Mouse (Mus musculus): Measurements from ENCODE around the gene Chn1. TPM values are rescaled to one million over a fixed set of nuclear protein-coding genes. Genes with fewer than 3 reads are reported as not detected.
A peak's percentile ranks its signal among the peaks of the same experiment; 100 is the strongest.
"Not testable (repeated sequence)": the region's sequence is repeated elsewhere in the genome, so short reads cannot be mapped to it uniquely, and the experiment has no call there.

Chn1 gene
- polyA plus RNA-seq (2014; fragmentation: Nextera tagmentation; extraction: Ambion mirVana): 6.1 and 7.6 TPM in 2 replicates

GRCm38 (mm10) chr2:73774786-73775682 is at the start of gene Chn1:
TSS of gene Chn1 (minus strand) at chr2:73775346.
- Histone ChIP-seq H3K9me3 (ENCODE audit: control insufficient read depth, low read length) (no peaks in the 10 kb centered on the region), H3K4me3 (ENCODE audit: low read depth, low read length) (peak within 1 kb of the TSS; percentile 82), H3K36me3 (ENCODE audit: control insufficient read depth, insufficient read depth, low read length) (no peaks in the 10 kb centered on the region), H3K27ac (ENCODE audit: low read depth, low read length) (no peak within 1 kb of the TSS), H3K27me3 (replicated peaks; ENCODE audit: control insufficient read depth, insufficient read depth, low read length) (peaks cover 21% of the 10 kb centered on the region), H3K4me2 (peak within 1 kb of the TSS; percentile 97), H3K4me1 (replicated peaks; ENCODE audit: control insufficient read depth, insufficient read depth, low read length) (no peaks in the 10 kb centered on the region), H3K9ac (ENCODE audit: low read depth, low read length) (peak within 1 kb of the TSS; percentile 70)
- DNase-seq (ENCODE audit: low spot score) (peak; percentile 74), ATAC-seq (replicated peaks; ENCODE audit: low FRiP score) (peak; percentile 83)
- WGBS: under 1% methylated on average over 86 of the region's 131 CpGs

- no peaks in the 10 kb centered on the region for H3K27me3 ChIP-seq (replicated peaks; ENCODE audit: control insufficient read depth, insufficient read depth, low read length)
- no peaks in the 10 kb centered on the region for H3K9me3 ChIP-seq (ENCODE audit: control insufficient read depth, low read length)
- 0 out of 2 replicates have a peak, but pooled peaks have one; percentile 34 for ATAC-seq (replicated peaks; ENCODE audit: low FRiP score)
- no peak for DNase-seq (ENCODE audit: low spot score)
- no peak overlapping the region for H3K4me2 ChIP-seq
- no peak overlapping the region for H3K27ac ChIP-seq (ENCODE audit: low read depth, low read length)
- H3K4me1 ChIP-seq (replicated peaks; ENCODE audit: control insufficient read depth, insufficient read depth, low read length): no peaks in the 10 kb centered on the region
- H3K9ac ChIP-seq (ENCODE audit: low read depth, low read length): no peak overlapping the region
- 46% methylated on average over 4 of the region's 4 CpGs for WGBS
- no peak overlapping the region for H3K4me3 ChIP-seq (ENCODE audit: low read depth, low read length)
- peaks cover 10% of the 10 kb centered on the region; the same call in 1 of the 2 replicates for H3K36me3 ChIP-seq (ENCODE audit: control insufficient read depth, insufficient read depth, low read length)
Observed at GRCm38 (mm10) chr2:73818742-73819141, 43.6 kb upstream of the Chn1 start.

- H3K27ac ChIP-seq (ENCODE audit: low read depth, low read length): no peak overlapping the region
- ATAC-seq (replicated peaks; ENCODE audit: low FRiP score) (no peak), DNase-seq (ENCODE audit: low spot score) (no peak)
- H3K4me3 ChIP-seq (ENCODE audit: low read depth, low read length): no peak overlapping the region
- no peaks in the 10 kb centered on the region for H3K27me3 ChIP-seq (replicated peaks; ENCODE audit: control insufficient read depth, insufficient read depth, low read length)
- no peak overlapping the region for H3K4me2 ChIP-seq
- no peaks in the 10 kb centered on the region for H3K4me1 ChIP-seq (replicated peaks; ENCODE audit: control insufficient read depth, insufficient read depth, low read length)
- no peaks in the 10 kb centered on the region for H3K9me3 ChIP-seq (ENCODE audit: control insufficient read depth, low read length)
- H3K36me3 ChIP-seq (ENCODE audit: control insufficient read depth, insufficient read depth, low read length): no peaks in the 10 kb centered on the region
- no peak overlapping the region for H3K9ac ChIP-seq (ENCODE audit: low read depth, low read length)
- WGBS: 86% methylated on average over 8 of the region's 8 CpGs
Observed at GRCm38 (mm10) chr2:73807609-73808008, 32.5 kb upstream of the Chn1 start.

- H3K27me3 ChIP-seq (replicated peaks; ENCODE audit: control insufficient read depth, insufficient read depth, low read length); ATAC-seq (replicated peaks; ENCODE audit: low FRiP score); H3K9ac ChIP-seq (ENCODE audit: low read depth, low read length); H3K4me2 ChIP-seq; DNase-seq (ENCODE audit: low spot score); H3K27ac ChIP-seq (ENCODE audit: low read depth, low read length); H3K4me1 ChIP-seq (replicated peaks; ENCODE audit: control insufficient read depth, insufficient read depth, low read length); H3K9me3 ChIP-seq (ENCODE audit: control insufficient read depth, low read length); H3K36me3 ChIP-seq (ENCODE audit: control insufficient read depth, insufficient read depth, low read length); H3K4me3 ChIP-seq (ENCODE audit: low read depth, low read length): not testable (repeated sequence)
- WGBS: 63% methylated on average over 9 of the region's 9 CpGs
Observed at GRCm38 (mm10) chr2:73800127-73800526, 25.0 kb upstream of the Chn1 start.

- Histone ChIP-seq H3K4me2 (no peak overlapping the region), H3K9me3 (ENCODE audit: control insufficient read depth, low read length) (no peaks in the 10 kb centered on the region), H3K27me3 (replicated peaks; ENCODE audit: control insufficient read depth, insufficient read depth, low read length) (no peaks in the 10 kb centered on the region), H3K9ac (ENCODE audit: low read depth, low read length) (no peak overlapping the region), H3K36me3 (ENCODE audit: control insufficient read depth, insufficient read depth, low read length) (no peaks in the 10 kb centered on the region), H3K4me1 (replicated peaks; ENCODE audit: control insufficient read depth, insufficient read depth, low read length) (no peaks in the 10 kb centered on the region), H3K4me3 (ENCODE audit: low read depth, low read length) (no peak overlapping the region), H3K27ac (ENCODE audit: low read depth, low read length) (no peak overlapping the region)
- no peak for ATAC-seq (replicated peaks; ENCODE audit: low FRiP score)
- WGBS: 65% methylated on average over 5 of the region's 5 CpGs
- no peak for DNase-seq (ENCODE audit: low spot score)
Observed at GRCm38 (mm10) chr2:73798786-73799185, 23.6 kb upstream of the Chn1 start.

- H3K4me3 ChIP-seq (ENCODE audit: low read depth, low read length): no peak overlapping the region
- H3K27ac ChIP-seq (ENCODE audit: low read depth, low read length): no peak overlapping the region
- no peaks in the 10 kb centered on the region for H3K9me3 ChIP-seq (ENCODE audit: control insufficient read depth, low read length)
- 66% methylated on average over 4 of the region's 4 CpGs for WGBS
- H3K36me3 ChIP-seq (ENCODE audit: control insufficient read depth, insufficient read depth, low read length): no peaks in the 10 kb centered on the region
- no peak overlapping the region for H3K9ac ChIP-seq (ENCODE audit: low read depth, low read length)
- H3K4me1 ChIP-seq (replicated peaks; ENCODE audit: control insufficient read depth, insufficient read depth, low read length): no peaks in the 10 kb centered on the region
- ATAC-seq (replicated peaks; ENCODE audit: low FRiP score) (no peak), DNase-seq (ENCODE audit: low spot score) (no peak)
- H3K27me3 ChIP-seq (replicated peaks; ENCODE audit: control insufficient read depth, insufficient read depth, low read length): no peaks in the 10 kb centered on the region
- no peak overlapping the region for H3K4me2 ChIP-seq
Observed at GRCm38 (mm10) chr2:73798136-73798535, 23.0 kb upstream of the Chn1 start.

- Histone ChIP-seq H3K27ac (ENCODE audit: low read depth, low read length) (no peak overlapping the region), H3K36me3 (ENCODE audit: control insufficient read depth, insufficient read depth, low read length) (no peaks in the 10 kb centered on the region), H3K9me3 (ENCODE audit: control insufficient read depth, low read length) (no peaks in the 10 kb centered on the region), H3K27me3 (replicated peaks; ENCODE audit: control insufficient read depth, insufficient read depth, low read length) (peaks cover 5% of the 10 kb centered on the region; the same call in 1 of the 2 replicates), H3K4me1 (replicated peaks; ENCODE audit: control insufficient read depth, insufficient read depth, low read length) (no peaks in the 10 kb centered on the region), H3K9ac (ENCODE audit: low read depth, low read length) (no peak overlapping the region), H3K4me3 (ENCODE audit: low read depth, low read length) (no peak overlapping the region), H3K4me2 (peak overlapping the region; percentile 31; the same call in 1 of the 2 replicates)
- 49% methylated on average over 19 of the region's 19 CpGs for WGBS
- no peak for ATAC-seq (replicated peaks; ENCODE audit: low FRiP score)
- no peak for DNase-seq (ENCODE audit: low spot score)
Observed at GRCm38 (mm10) chr2:73791846-73792630, 16.9 kb upstream of the Chn1 start.

GRCm38 (mm10) chr2:73790332-73790731 is 15.2 kb upstream of the Chn1 start:
- Histone ChIP-seq H3K27me3 (replicated peaks; ENCODE audit: control insufficient read depth, insufficient read depth, low read length) (peaks cover 5% of the 10 kb centered on the region; the same call in 1 of the 2 replicates), H3K27ac (ENCODE audit: low read depth, low read length) (no peak overlapping the region), H3K4me2 (no peak overlapping the region), H3K4me3 (ENCODE audit: low read depth, low read length) (no peak overlapping the region), H3K9ac (ENCODE audit: low read depth, low read length) (no peak overlapping the region), H3K9me3 (ENCODE audit: control insufficient read depth, low read length) (no peaks in the 10 kb centered on the region), H3K36me3 (ENCODE audit: control insufficient read depth, insufficient read depth, low read length) (no peaks in the 10 kb centered on the region), H3K4me1 (replicated peaks; ENCODE audit: control insufficient read depth, insufficient read depth, low read length) (no peaks in the 10 kb centered on the region)
- DNase-seq (ENCODE audit: low spot score): no peak
- no peak for ATAC-seq (replicated peaks; ENCODE audit: low FRiP score)
- WGBS: 85% methylated on average over 2 of the region's 2 CpGs

Measured in liver, embryonic 11.5 days (tissue).